Mouse (Mus musculus) gastrocnemius, postnatal 14 days (tissue): ENCODE measurements around the gene Dpysl4. TPM values are rescaled to one million over a fixed set of nuclear protein-coding genes. Genes with fewer than 3 reads are reported as not detected.

Source experiments
- DNase-seq: peaks from one replicate; pipeline ENCODE4 v3.0.0; 2021; ENCODE audit warnings: mixed read lengths
- intact Hi-C: fragments of 180-260 bp; cut with DNase I; formaldehyde crosslinking; loops from one replicate; pipeline ENCODE4 v1.15.1; 2025; ENCODE audit warnings: low total_unique reads
- total RNA-seq, 2 experiments: library from RNA; stranded (reverse); gene quantifications; 2 replicates each; pipeline ENCODE4 v1.2.3; 2021

The Dpysl4 gene
- total RNA-seq, 2 experiments from 2014 or later: 1.2 to 1.3 TPM

GRCm38 (mm10) chr7:139139921-139140461 is 54.2 kb downstream of the Dpysl4 start:
- intact Hi-C loops: no loop called here
- peak; percentile 34 for DNase-seq

DNA sequence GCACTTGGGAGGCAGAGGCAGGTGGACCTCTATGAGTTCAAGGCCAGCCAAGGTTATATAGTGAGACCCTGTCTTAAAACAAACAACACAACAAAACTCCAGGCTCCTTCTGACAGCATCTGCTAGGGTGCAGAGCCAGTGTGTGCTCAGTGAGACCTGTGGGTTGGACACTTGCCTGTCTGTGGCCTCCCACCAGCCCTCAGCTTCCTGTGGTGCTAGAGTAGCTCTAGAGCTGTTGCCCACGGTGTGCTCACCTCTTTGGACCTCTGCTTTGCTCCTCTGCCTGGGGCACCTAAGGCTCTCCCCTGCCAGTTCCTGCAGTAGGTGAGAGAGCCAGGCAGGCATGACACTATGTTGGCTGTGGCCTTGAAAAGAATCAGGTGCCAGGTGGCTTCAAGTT is 58.0 kb downstream of the Dpysl4 start:
- no peak for DNase-seq
- intact Hi-C loops: no loop called here

GRCm38 (mm10) chr7:139145891-139146290 is 60.1 kb downstream of the Dpysl4 start:
- intact Hi-C loops: no loop called here
- DNase-seq: no peak

DNA sequence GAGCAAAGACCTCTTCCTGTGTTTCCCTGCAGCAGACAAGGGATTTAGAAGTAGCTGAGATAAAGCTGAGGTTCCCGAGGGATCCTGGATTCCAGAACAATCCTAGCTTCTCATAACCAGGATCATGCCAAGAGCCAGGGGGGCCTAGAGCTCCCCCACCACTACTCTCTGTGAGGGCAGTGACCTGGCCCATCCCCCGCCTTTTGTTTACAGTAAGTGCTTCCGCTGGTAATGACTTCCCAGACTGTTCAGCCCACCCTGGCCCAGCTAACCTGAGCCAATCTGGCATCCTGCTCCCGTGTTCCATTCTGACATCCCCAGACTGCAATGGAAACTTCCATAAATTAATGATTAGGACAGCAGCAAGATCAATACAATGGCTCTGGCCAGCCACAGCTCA is 61.6 kb downstream of the Dpysl4 start:
- no peak for DNase-seq
- intact Hi-C loops: no loop called here

GRCm38 (mm10) chr7:139149373-139149772 is 63.6 kb downstream of the Dpysl4 start:
- intact Hi-C loops: no loop called here
- no peak for DNase-seq

DNA sequence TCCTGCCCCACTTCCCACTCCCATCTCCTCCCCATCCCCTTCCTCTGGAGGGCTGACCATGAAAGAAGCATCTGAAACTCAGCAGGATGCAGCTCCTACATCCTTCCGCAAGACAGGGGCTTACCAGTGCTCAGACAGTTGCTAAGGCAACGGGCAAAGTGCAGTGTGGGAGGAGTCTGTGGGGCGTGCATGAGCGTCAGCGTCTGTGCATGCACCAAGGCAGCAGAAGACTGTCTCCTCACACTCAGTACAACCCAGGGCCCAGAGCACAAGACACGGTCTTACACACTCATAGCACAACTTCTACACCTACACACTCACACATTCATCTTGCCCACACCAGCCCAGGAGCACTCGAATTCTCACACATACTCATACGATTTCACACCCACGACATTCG is 65.3 kb downstream of the Dpysl4 start:
- DNase-seq: no peak
- intact Hi-C loops: no loop called here

Other genes starting within 250 kb of the Dpysl4 start
- gene Ppp2r2d, start 239.9 kb upstream of the Dpysl4 start, total RNA-seq: 10 to 100 TPM; 25.5 to 28.6 TPM
- 10 to 100 TPM; 11.9 to 21.3 TPM for gene Mapk1ip1, start 239.7 kb upstream of the Dpysl4 start, total RNA-seq
- 100 to 1,000 TPM in 1 of 2 experiments, 10 to 100 TPM in 1; 96.4 to 147 TPM for gene Bnip3, start 176.5 kb upstream of the Dpysl4 start, total RNA-seq
- not detected for gene Jakmip3, start 145.3 kb upstream of the Dpysl4 start, total RNA-seq
- gene Lrrc27, start 127.0 kb downstream of the Dpysl4 start, total RNA-seq: 1 to 10 TPM; 2.4 to 2.7 TPM
- 1 to 10 TPM; 1.2 to 1.4 TPM for gene Stk32c, start 127.3 kb downstream of the Dpysl4 start, total RNA-seq
- 1 to 10 TPM; 1.5 to 3.0 TPM for gene Pwwp2b, start 162.5 kb downstream of the Dpysl4 start, total RNA-seq